Mouse (Mus musculus) MEL (cell line): ENCODE measurements at regions not wholly inside any gene's neighbourhood (a gene's known extent, or its start where the extent isn't known, plus 50 kb on each side); places are given as distances from the start of the nearest gene placed in this dataset.
A peak's percentile ranks its signal among the peaks of the same experiment; 100 is the strongest.

Source experiments
- DNase-seq: peaks from one replicate; pipeline ENCODE4 v3.0.0; 2011; ENCODE audit warnings: low read depth, low spot score
- H3K27ac ChIP-seq: 2 replicates; pipeline ENCODE4 v1.5.1; 2012; ENCODE audit warnings: low read depth, mild to moderate bottlenecking, control low read depth, low read length, moderate library complexity; ENCODE audit not compliant: control insufficient read depth
- H3K27me3 ChIP-seq, 2 experiments: fragments of 150-350 bp in 1 of 2; sonication (generic) in 1 of 2; 2 replicates each; pipeline ENCODE4 v1.6.1; 2012; ENCODE audit warnings: low read length in 2 of 2, mild to moderate bottlenecking in 2 of 2, improper control_type of control experiment in 1 of 2, moderate library complexity in 1 of 2; ENCODE audit not compliant: insufficient read depth in 2 of 2, control insufficient read depth in 1 of 2
- H3K36me3 ChIP-seq, 2 experiments: 2 replicates each; pipeline ENCODE4 v1.6.1; 2012 to 2014; ENCODE audit warnings: low read length in 2 of 2, improper control_type of control experiment in 1 of 2, inconsistent platforms in 1 of 2, mild to moderate bottlenecking in 1 of 2; ENCODE audit not compliant: insufficient read depth in 2 of 2, control insufficient read depth in 1 of 2
- H3K4me1 ChIP-seq, 2 experiments: fragments of 150-350 bp in 1 of 2; sonication (generic) in 1 of 2; 2 replicates each; pipeline ENCODE4 v1.6.1; 2012; ENCODE audit warnings: low read length in 2 of 2, improper control_type of control experiment in 1 of 2, mild to moderate bottlenecking in 1 of 2; ENCODE audit not compliant: insufficient read depth in 2 of 2, control insufficient read depth in 1 of 2
- H3K4me3 ChIP-seq, 2 experiments: fragments of 150-350 bp in 1 of 2; sonication (generic) in 1 of 2; 2 replicates each; pipeline ENCODE4 v1.5.1; 2012; ENCODE audit warnings: low read depth in 2 of 2, low read length in 2 of 2, mild to moderate bottlenecking in 2 of 2, moderate library complexity in 2 of 2, control low read depth in 1 of 2, improper control_type of control experiment in 1 of 2; ENCODE audit not compliant: control insufficient read depth in 1 of 2, insufficient read depth in 1 of 2
- H3K79me2 ChIP-seq: 2 replicates; pipeline ENCODE4 v1.6.1; 2012; ENCODE audit warnings: mild to moderate bottlenecking, low read length, moderate library complexity; ENCODE audit not compliant: control insufficient read depth, poor library complexity, insufficient read depth
- H3K9ac ChIP-seq: 2 replicates; pipeline ENCODE4 v1.6.1; 2012; ENCODE audit warnings: low read depth, mild to moderate bottlenecking, control low read depth, low read length, moderate library complexity; ENCODE audit not compliant: control insufficient read depth, poor library complexity, severe bottlenecking
- H3K9me3 ChIP-seq: fragments of 150-350 bp; sonication (generic); replicated peaks from 2 replicates; pipeline ENCODE4 v1.6.1; 2012; ENCODE audit warnings: mild to moderate bottlenecking, low read length, improper control_type of control experiment, moderate library complexity; ENCODE audit not compliant: insufficient read depth
- BHLHE40 ChIP-seq: IDR thresholded peaks from 2 replicates; pipeline ENCODE4 v1.6.1; 2012; ENCODE audit warnings: low read depth, mild to moderate bottlenecking, inconsistent platforms, low read length, improper control_type of control experiment, borderline replicate concordance
- CHD1 ChIP-seq: IDR thresholded peaks from 2 replicates; pipeline ENCODE4 v1.6.1; 2012; ENCODE audit warnings: low read depth, mild to moderate bottlenecking, inconsistent platforms, low read length, improper control_type of control experiment
- CHD2 ChIP-seq: IDR thresholded peaks from 2 replicates; pipeline ENCODE4 v1.6.1; 2011; ENCODE audit warnings: low read length, improper control_type of control experiment
- E2F4 ChIP-seq: IDR thresholded peaks from 2 replicates; pipeline ENCODE4 v1.6.1; 2011; ENCODE audit warnings: low read depth, low read length, improper control_type of control experiment, borderline replicate concordance
- ELF1 ChIP-seq: IDR thresholded peaks from 2 replicates; pipeline ENCODE4 v1.6.1; 2014; ENCODE audit warnings: low read depth, mild to moderate bottlenecking, inconsistent platforms, low read length, improper control_type of control experiment, moderate library complexity
- EP300 ChIP-seq, 2 experiments: IDR thresholded peaks; 2 replicates each; pipeline ENCODE4 v1.6.1; 2011; ENCODE audit warnings: improper control_type of control experiment in 2 of 2, low read length in 2 of 2, low read depth in 1 of 2, mild to moderate bottlenecking in 1 of 2
- ETS1 ChIP-seq: IDR thresholded peaks from 2 replicates; pipeline ENCODE4 v1.6.1; 2012; ENCODE audit warnings: low read depth, mild to moderate bottlenecking, inconsistent platforms, low read length, improper control_type of control experiment, moderate library complexity
- GATA1 ChIP-seq: IDR thresholded peaks from 2 replicates; pipeline ENCODE4 v1.6.1; 2011; ENCODE audit warnings: low read depth, low read length, improper control_type of control experiment
- HCFC1 ChIP-seq: IDR thresholded peaks from 2 replicates; pipeline ENCODE4 v1.6.1; 2012; ENCODE audit warnings: low read depth, mild to moderate bottlenecking, inconsistent platforms, low read length, improper control_type of control experiment, moderate library complexity
- KAT2A ChIP-seq: conservative IDR thresholded peaks from 2 replicates; pipeline ENCODE4 v1.6.1; 2012; ENCODE audit warnings: low read depth, low read length, improper control_type of control experiment, inconsistent platforms
- MAX ChIP-seq: IDR thresholded peaks from 2 replicates; pipeline ENCODE4 v1.6.1; 2011; ENCODE audit warnings: low read length, improper control_type of control experiment
- MAZ ChIP-seq: IDR thresholded peaks from 2 replicates; pipeline ENCODE4 v1.6.1; 2012; ENCODE audit warnings: low read depth, mild to moderate bottlenecking, inconsistent platforms, low read length, improper control_type of control experiment
- MEF2A ChIP-seq: IDR thresholded peaks from 2 replicates; pipeline ENCODE4 v1.6.1; 2014; ENCODE audit warnings: low read depth, mild to moderate bottlenecking, inconsistent platforms, low read length, improper control_type of control experiment; ENCODE audit not compliant: poor library complexity, insufficient replicate concordance, severe bottlenecking; ENCODE audit errors: extremely low read depth
- POLR2AphosphoS5 ChIP-seq: IDR thresholded peaks from 2 replicates; pipeline ENCODE4 v1.6.1; 2012; ENCODE audit warnings: low read depth, borderline replicate concordance, mild to moderate bottlenecking, inconsistent platforms, low read length, moderate library complexity, mixed read lengths
- RAD21 ChIP-seq: IDR thresholded peaks from 2 replicates; pipeline ENCODE4 v1.6.1; 2011; ENCODE audit warnings: mild to moderate bottlenecking, low read depth, low read length, improper control_type of control experiment
- SIN3A ChIP-seq: IDR thresholded peaks from 2 replicates; pipeline ENCODE4 v1.6.1; 2012; ENCODE audit warnings: low read length, improper control_type of control experiment, inconsistent platforms
- TAL1 ChIP-seq: IDR thresholded peaks from 2 replicates; pipeline ENCODE4 v1.6.1; 2012; ENCODE audit warnings: mild to moderate bottlenecking, inconsistent platforms, low read length, moderate library complexity, mixed read lengths
- TCF12 ChIP-seq: IDR thresholded peaks from 2 replicates; pipeline ENCODE4 v1.6.1; 2014; ENCODE audit warnings: low read depth, mild to moderate bottlenecking, inconsistent platforms, low read length, improper control_type of control experiment, moderate library complexity
- UBTF ChIP-seq: IDR thresholded peaks from 2 replicates; pipeline ENCODE4 v1.6.1; 2012; ENCODE audit warnings: low read depth, mild to moderate bottlenecking, inconsistent platforms, low read length, improper control_type of control experiment, moderate library complexity, borderline replicate concordance; ENCODE audit not compliant: insufficient read depth
- USF1 ChIP-seq: IDR thresholded peaks from 2 replicates; pipeline ENCODE4 v1.6.1; 2014; ENCODE audit warnings: low read depth, mild to moderate bottlenecking, inconsistent platforms, low read length, improper control_type of control experiment, moderate library complexity
- ZC3H11A ChIP-seq: IDR thresholded peaks from 2 replicates; pipeline ENCODE4 v1.6.1; 2012; ENCODE audit warnings: low read depth, mild to moderate bottlenecking, inconsistent platforms, low read length, improper control_type of control experiment

- TF ChIP-seq TAL1 (peak; percentile 94), SIN3A (peak; percentile 87), CHD2 (no peak; the same call in 1 of the 2 replicates), UBTF (no peak), POLR2AphosphoS5 (no peak), KAT2A (no peak), EP300 (IDR thresholded peaks at IDR 0.05; ENCODE audit: low read depth in 1 of 2, low read length in 2 of 2) (peak; percentile 98), MEF2A (no peak), USF1 (no peak), ZC3H11A (no peak), E2F4 (no peak), CHD1 (no peak), TCF12 (peak; percentile 86), RAD21 (no peak), HCFC1 (peak; percentile 51), BHLHE40 (peak; percentile 47), ELF1 (no peak), ETS1 (peak; percentile 100), GATA1 (peak; percentile 96), MAX (peak; percentile 31; the same call in 1 of the 2 replicates)
Measured at GRCm38 (mm10) chr1:14484121-14484916, 1608.8 kb downstream of the 4930444P10Rik start (continued).

- no peaks in the 10 kb centered on the region for H3K4me1 ChIP-seq
- no peaks in the 10 kb centered on the region for H3K79me2 ChIP-seq
- H3K4me3 ChIP-seq = no peak overlapping the region
- H3K27me3 ChIP-seq = no peaks in the 10 kb centered on the region
- H3K27ac ChIP-seq = no peak overlapping the region
- H3K9me3 ChIP-seq = no peaks in the 10 kb centered on the region
- no peaks in the 10 kb centered on the region for H3K36me3 ChIP-seq
- no peak for TF ChIP-seq SIN3A
- TF ChIP-seq RAD21 = no peak
- TF ChIP-seq E2F4 = no peak
- TF ChIP-seq MAZ = no peak
- TF ChIP-seq BHLHE40 = no peak
- no peak for TF ChIP-seq HCFC1
- no peak for TF ChIP-seq CHD1
- no peak overlapping the region for H3K9ac ChIP-seq
- DNase-seq = no peak
Measured at GRCm38 (mm10) chr1:14472294-14472693, 1620.8 kb downstream of the 4930444P10Rik start.
